In genomic region chr10:21991986-21992833, GRCm38 (mm10) we compare ENCODE assay signal across 8 mouse cellular contexts.
DNase-seq lines count a peak whose midpoint lies in the region; ATAC-seq and TF ChIP-seq lines count a peak whose summit lies in the region.

No protein-coding gene starts in this region.

- H3K4me1 ChIP-seq in intestine, embryonic 15.5 days (replicated peaks): peaks cover 8% of the 10 kb centered on the region
- peaks cover 25% of the 10 kb centered on the region for H3K4me1 ChIP-seq in liver, embryonic 13.5 days (replicated peaks)

- H3K27ac ChIP-seq in intestine, embryonic 15.5 days: no peak overlapping the region
- peak overlapping the region; percentile 12; the same call in 1 of the 2 replicates for H3K27ac ChIP-seq in liver, embryonic 13.5 days

- H3K79me2 ChIP-seq in myocyte (ENCODE audit: control insufficient read depth, insufficient read depth): peaks cover 16% of the 10 kb centered on the region

- peak overlapping the region; percentile 71 for H3K4me3 ChIP-seq in intestine, embryonic 15.5 days (replicated peaks)
- peak overlapping the region; percentile 64 for H3K4me3 ChIP-seq in liver, embryonic 13.5 days (replicated peaks)
- peak overlapping the region; percentile 68 for H3K4me3 ChIP-seq in myocyte

- WGBS in intestine, embryonic 15.5 days: 22% methylated on average over 17 of the region's 17 CpGs
- 13% methylated on average over 17 of the region's 17 CpGs for WGBS in liver, embryonic 13.5 days (ENCODE audit: insufficient replicate concordance)

- 0 out of 2 replicates have a peak overlapping the region, but pooled peaks have one; percentile 24 for H3K9ac ChIP-seq in intestine, embryonic 15.5 days
- H3K9ac ChIP-seq in liver, embryonic 13.5 days: peak overlapping the region; percentile 22

- peak overlapping the region; percentile 88 for H3K4me2 ChIP-seq in intestine, embryonic 15.5 days (replicated peaks)
- H3K4me2 ChIP-seq in liver, embryonic 13.5 days: peak overlapping the region; percentile 86
- peak overlapping the region; percentile 100 for H3K4me2 ChIP-seq in myocyte (ENCODE audit: low read depth)

- no peak for TF ChIP-seq POLR2A in myocyte (IDR thresholded peaks at IDR 0.05; ENCODE audit: insufficient read length, low read depth)

- DNase-seq in cerebellum, adult 9-11 months: peak; percentile 38
- DNase-seq in cerebellum, adult 8-10 months: no peak
- DNase-seq in adipocyte (ENCODE audit: low spot score): peak; percentile 37
- peak; percentile 57 for DNase-seq in gastrocnemius, postnatal 25 days
- no peak for DNase-seq in liver, embryonic 13.5 days
- DNase-seq in thymus, postnatal 4 days: peak; percentile 69

- H3K36me3 ChIP-seq in intestine, embryonic 15.5 days: no peaks in the 10 kb centered on the region
- peaks cover 8% of the 10 kb centered on the region; the same call in 1 of the 2 replicates for H3K36me3 ChIP-seq in liver, embryonic 13.5 days
- peaks cover 12% of the 10 kb centered on the region for H3K36me3 ChIP-seq in myocyte (ENCODE audit: control insufficient read depth, insufficient read depth)

- ATAC-seq in intestine, embryonic 15.5 days: no peak
- ATAC-seq in liver, embryonic 13.5 days (ENCODE audit: low read depth): no peak

- no peaks in the 10 kb centered on the region for H3K9me3 ChIP-seq in intestine, embryonic 15.5 days
- H3K9me3 ChIP-seq in liver, embryonic 13.5 days (replicated peaks): no peaks in the 10 kb centered on the region

- H3ac ChIP-seq in myocyte (ENCODE audit: control insufficient read depth, insufficient read length): no peak overlapping the region

- 0 out of 2 replicates have a peak, but pooled peaks cover 4% of the 10 kb centered on the region for H3K27me3 ChIP-seq in intestine, embryonic 15.5 days (replicated peaks)
- peaks cover 39% of the 10 kb centered on the region for H3K27me3 ChIP-seq in liver, embryonic 13.5 days
- no peaks in the 10 kb centered on the region for H3K27me3 ChIP-seq in myocyte (ENCODE audit: control insufficient read depth, insufficient read depth, insufficient read length)

TF ChIP-seq in myocyte, 11 proteins besides CTCF, POLR2A, EP300 and RAD21:
- TF ChIP-seq POLR2AphosphoS2 (IDR thresholded peaks at IDR 0.05; ENCODE audit: insufficient read length, low read depth) (no peak), E2F4 (IDR thresholded peaks at IDR 0.05; ENCODE audit: insufficient read depth) (no peak), SRF (IDR thresholded peaks at IDR 0.05; ENCODE audit: control insufficient read depth, insufficient read length, low read depth) (no peak)

Comparison
In these comparisons a context has a peak if more than half of its experiments do, and no peak if none do; other contexts are left out.
1. DNase-seq: peak in cerebellum, adult 9-11 months (single experiment), adipocyte (single experiment), gastrocnemius, postnatal 25 days (single experiment) and thymus, postnatal 4 days (single experiment); none in cerebellum, adult 8-10 months (single experiment) and liver, embryonic 13.5 days (single experiment).
2. Peak in every context shown above with its lines, with median percentiles within 50 percentile points of each other: H3K4me2 ChIP-seq and H3K4me3 ChIP-seq.